Mouse (Mus musculus) lung, adult 2 months (tissue): ENCODE data around the gene Cer1. TPM values are rescaled to one million over a fixed set of nuclear protein-coding genes. Genes with fewer than 3 reads are reported as not detected.

ENCODE experiments used
- DNase-seq: peaks from one replicate; pipeline ENCODE4 v3.0.0; 2022
- H3K4me1 ChIP-seq: fragments of 200-500 bp; 2 replicates; pipeline ENCODE4 v1.6.1; 2011; ENCODE audit warnings: low read length; ENCODE audit not compliant: control insufficient read depth, insufficient read depth
- H3K4me3 ChIP-seq: fragments of 200-500 bp; replicated peaks from 2 replicates; pipeline ENCODE3; 2011; ENCODE audit warnings: low read depth, mild to moderate bottlenecking, control low read depth, low read length; ENCODE audit errors: extremely low read depth
- CTCF ChIP-seq: fragments of 200-500 bp; IDR thresholded peaks from 2 replicates; pipeline ENCODE4 v1.5.1; 2011; ENCODE audit warnings: mild to moderate bottlenecking, low read length, control low read depth; ENCODE audit not compliant: insufficient read depth
- POLR2A ChIP-seq: fragments of 200-500 bp; IDR thresholded peaks from 2 replicates; pipeline ENCODE4 v1.6.1; 2011; ENCODE audit warnings: low read depth, mild to moderate bottlenecking, control low read depth, low read length, borderline replicate concordance; ENCODE audit errors: extremely low read depth
- WGBS: fragments of 180-500 bp; shearing (Covaris S2); methylation state at CpG from one replicate; pipeline ENCODE4 v1.1.7; 2018; 5-methylcytosine and 5-hydroxymethylcytosine counted together
- polyA plus RNA-seq: library from polyadenylated mRNA; depleted of rRNA; stranded (reverse); fragments of >200 nt; gene quantifications from 2 replicates; pipeline ENCODE4 v1.2.3, GENCODE M21; 2012; rRNA removed

The Cer1 gene
- polyA plus RNA-seq, 1 experiment: not detected

DNA sequence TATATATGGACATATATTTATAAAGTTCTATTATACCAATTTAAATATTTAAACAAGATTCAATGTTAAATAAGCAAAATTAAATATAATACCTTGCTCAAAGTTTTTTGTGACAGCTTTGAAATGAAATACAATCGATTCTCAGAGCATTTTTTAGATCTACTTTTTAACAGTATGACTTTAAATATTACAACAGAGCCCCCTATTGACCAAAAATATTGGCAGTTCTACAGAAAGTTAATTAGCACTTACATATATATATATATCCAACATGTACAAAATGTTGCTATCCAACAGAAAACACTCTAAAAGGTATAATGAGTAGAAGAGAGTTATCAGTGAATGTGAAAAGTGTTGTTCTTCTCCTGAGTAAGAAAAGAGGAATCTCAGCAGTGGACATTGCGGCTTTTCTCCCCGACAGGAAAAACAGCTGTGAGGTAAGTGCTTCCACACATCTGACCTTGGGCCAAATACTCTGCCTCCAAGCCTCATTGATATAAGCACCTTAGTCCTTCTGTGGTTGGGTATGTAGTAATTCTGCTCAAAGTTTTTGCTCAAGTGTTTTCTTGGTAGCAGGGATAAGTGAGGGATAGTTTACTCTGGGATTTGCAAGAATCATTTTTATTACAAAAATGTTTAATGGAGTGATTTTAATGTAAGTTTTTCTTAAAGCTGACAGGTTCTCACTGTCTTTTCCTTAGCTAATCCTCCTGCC, 47.3 kb downstream of the Cer1 start:
- Histone ChIP-seq H3K4me3 (no peak overlapping the region), H3K4me1 (0 out of 2 replicates have a peak, but pooled peaks cover 2% of the 10 kb centered on the region)
- no peak for DNase-seq
- TF ChIP-seq POLR2A: no peak
- no peak for TF ChIP-seq CTCF
- WGBS: 52% methylated on average over 3 of the region's 3 CpGs

Other genes with a start within 250 kb of the Cer1 start
- gene Nfib, start 179.4 kb downstream of the Cer1 start, polyA plus RNA-seq: 35.6 and 48.1 TPM in 2 replicates
- gene Zdhhc21, start 25.2 kb downstream of the Cer1 start, polyA plus RNA-seq: 2.9 and 4.3 TPM in 2 replicates
- gene Frem1, start 167.2 kb upstream of the Cer1 start, polyA plus RNA-seq: 4.1 TPM in 2 replicates